Mouse (Mus musculus) MEL (cell line): ENCODE results near the gene Tmco4. TPM values are rescaled to one million over a fixed set of nuclear protein-coding genes. Genes with fewer than 3 reads are reported as not detected.
A peak's percentile ranks its signal among the peaks of the same experiment; 100 is the strongest.

ENCODE experiments used
- DNase-seq: peaks from one replicate; pipeline ENCODE4 v3.0.0; 2011; ENCODE audit warnings: low read depth, low spot score
- H3K27ac ChIP-seq: 2 replicates; pipeline ENCODE4 v1.5.1; 2012; ENCODE audit warnings: low read depth, mild to moderate bottlenecking, control low read depth, low read length, moderate library complexity; ENCODE audit not compliant: control insufficient read depth
- H3K27me3 ChIP-seq, 2 experiments: fragments of 150-350 bp in 1 of 2; sonication (generic) in 1 of 2; 2 replicates each; pipeline ENCODE4 v1.6.1; 2012; ENCODE audit warnings: low read length in 2 of 2, mild to moderate bottlenecking in 2 of 2, improper control_type of control experiment in 1 of 2, moderate library complexity in 1 of 2; ENCODE audit not compliant: insufficient read depth in 2 of 2, control insufficient read depth in 1 of 2
- H3K36me3 ChIP-seq, 2 experiments: 2 replicates each; pipeline ENCODE4 v1.6.1; 2012 to 2014; ENCODE audit warnings: low read length in 2 of 2, improper control_type of control experiment in 1 of 2, inconsistent platforms in 1 of 2, mild to moderate bottlenecking in 1 of 2; ENCODE audit not compliant: insufficient read depth in 2 of 2, control insufficient read depth in 1 of 2
- H3K4me1 ChIP-seq, 2 experiments: fragments of 150-350 bp in 1 of 2; sonication (generic) in 1 of 2; 2 replicates each; pipeline ENCODE4 v1.6.1; 2012; ENCODE audit warnings: low read length in 2 of 2, improper control_type of control experiment in 1 of 2, mild to moderate bottlenecking in 1 of 2; ENCODE audit not compliant: insufficient read depth in 2 of 2, control insufficient read depth in 1 of 2
- H3K4me3 ChIP-seq, 2 experiments: fragments of 150-350 bp in 1 of 2; sonication (generic) in 1 of 2; 2 replicates each; pipeline ENCODE4 v1.5.1; 2012; ENCODE audit warnings: low read depth in 2 of 2, low read length in 2 of 2, mild to moderate bottlenecking in 2 of 2, moderate library complexity in 2 of 2, control low read depth in 1 of 2, improper control_type of control experiment in 1 of 2; ENCODE audit not compliant: control insufficient read depth in 1 of 2, insufficient read depth in 1 of 2
- H3K79me2 ChIP-seq: 2 replicates; pipeline ENCODE4 v1.6.1; 2012; ENCODE audit warnings: mild to moderate bottlenecking, low read length, moderate library complexity; ENCODE audit not compliant: control insufficient read depth, poor library complexity, insufficient read depth
- H3K9ac ChIP-seq: 2 replicates; pipeline ENCODE4 v1.6.1; 2012; ENCODE audit warnings: low read depth, mild to moderate bottlenecking, control low read depth, low read length, moderate library complexity; ENCODE audit not compliant: control insufficient read depth, poor library complexity, severe bottlenecking
- H3K9me3 ChIP-seq: fragments of 150-350 bp; sonication (generic); replicated peaks from 2 replicates; pipeline ENCODE4 v1.6.1; 2012; ENCODE audit warnings: mild to moderate bottlenecking, low read length, improper control_type of control experiment, moderate library complexity; ENCODE audit not compliant: insufficient read depth
- BHLHE40 ChIP-seq: IDR thresholded peaks from 2 replicates; pipeline ENCODE4 v1.6.1; 2012; ENCODE audit warnings: low read depth, mild to moderate bottlenecking, inconsistent platforms, low read length, improper control_type of control experiment, borderline replicate concordance
- CHD2 ChIP-seq: IDR thresholded peaks from 2 replicates; pipeline ENCODE4 v1.6.1; 2011; ENCODE audit warnings: low read length, improper control_type of control experiment
- ELF1 ChIP-seq: IDR thresholded peaks from 2 replicates; pipeline ENCODE4 v1.6.1; 2014; ENCODE audit warnings: low read depth, mild to moderate bottlenecking, inconsistent platforms, low read length, improper control_type of control experiment, moderate library complexity
- EP300 ChIP-seq, 2 experiments: IDR thresholded peaks; 2 replicates each; pipeline ENCODE4 v1.6.1; 2011; ENCODE audit warnings: improper control_type of control experiment in 2 of 2, low read length in 2 of 2, low read depth in 1 of 2, mild to moderate bottlenecking in 1 of 2
- ETS1 ChIP-seq: IDR thresholded peaks from 2 replicates; pipeline ENCODE4 v1.6.1; 2012; ENCODE audit warnings: low read depth, mild to moderate bottlenecking, inconsistent platforms, low read length, improper control_type of control experiment, moderate library complexity
- GATA1 ChIP-seq: IDR thresholded peaks from 2 replicates; pipeline ENCODE4 v1.6.1; 2011; ENCODE audit warnings: low read depth, low read length, improper control_type of control experiment
- HCFC1 ChIP-seq: IDR thresholded peaks from 2 replicates; pipeline ENCODE4 v1.6.1; 2012; ENCODE audit warnings: low read depth, mild to moderate bottlenecking, inconsistent platforms, low read length, improper control_type of control experiment, moderate library complexity
- JUND ChIP-seq: IDR thresholded peaks from 2 replicates; pipeline ENCODE4 v1.6.1; 2011; ENCODE audit warnings: low read depth, mild to moderate bottlenecking, improper control_type of control experiment, low read length
- KAT2A ChIP-seq: conservative IDR thresholded peaks from 2 replicates; pipeline ENCODE4 v1.6.1; 2012; ENCODE audit warnings: low read depth, low read length, improper control_type of control experiment, inconsistent platforms
- MAFK ChIP-seq: IDR thresholded peaks from 2 replicates; pipeline ENCODE4 v1.6.1; 2011; ENCODE audit warnings: low read depth, mild to moderate bottlenecking, low read length, improper control_type of control experiment, borderline replicate concordance
- MAZ ChIP-seq: IDR thresholded peaks from 2 replicates; pipeline ENCODE4 v1.6.1; 2012; ENCODE audit warnings: low read depth, mild to moderate bottlenecking, inconsistent platforms, low read length, improper control_type of control experiment
- MEF2A ChIP-seq: IDR thresholded peaks from 2 replicates; pipeline ENCODE4 v1.6.1; 2014; ENCODE audit warnings: low read depth, mild to moderate bottlenecking, inconsistent platforms, low read length, improper control_type of control experiment; ENCODE audit not compliant: poor library complexity, insufficient replicate concordance, severe bottlenecking; ENCODE audit errors: extremely low read depth
- MYB ChIP-seq: IDR thresholded peaks from 2 replicates; pipeline ENCODE4 v1.6.1; 2011; ENCODE audit warnings: mild to moderate bottlenecking, low read depth, low read length, improper control_type of control experiment
- MYC ChIP-seq: IDR thresholded peaks from 2 replicates; pipeline ENCODE4 v1.6.1; 2011; ENCODE audit warnings: low read depth, mild to moderate bottlenecking, low read length, improper control_type of control experiment, moderate library complexity
- NELFE ChIP-seq: IDR thresholded peaks from 2 replicates; pipeline ENCODE4 v1.6.1; 2011; ENCODE audit warnings: low read depth, low read length, improper control_type of control experiment
- POLR2A ChIP-seq, 2 experiments: IDR thresholded peaks; 2 replicates each; pipeline ENCODE4 v1.6.1; 2011 to 2012; ENCODE audit warnings: low read length in 2 of 2, mild to moderate bottlenecking in 2 of 2, control low read depth in 1 of 2, improper control_type of control experiment in 1 of 2, low read depth in 1 of 2, moderate library complexity in 1 of 2; ENCODE audit not compliant: control insufficient read depth in 1 of 2, insufficient read depth in 1 of 2, poor library complexity in 1 of 2
- POLR2AphosphoS2 ChIP-seq: IDR thresholded peaks from 2 replicates; pipeline ENCODE4 v1.6.1; 2011; ENCODE audit warnings: low read length, improper control_type of control experiment
- POLR2AphosphoS5 ChIP-seq: IDR thresholded peaks from 2 replicates; pipeline ENCODE4 v1.6.1; 2012; ENCODE audit warnings: low read depth, borderline replicate concordance, mild to moderate bottlenecking, inconsistent platforms, low read length, moderate library complexity, mixed read lengths
- RCOR1 ChIP-seq: IDR thresholded peaks from 2 replicates; pipeline ENCODE4 v1.6.1; 2012; ENCODE audit warnings: low read depth, mild to moderate bottlenecking, inconsistent platforms, low read length, improper control_type of control experiment
- SIN3A ChIP-seq: IDR thresholded peaks from 2 replicates; pipeline ENCODE4 v1.6.1; 2012; ENCODE audit warnings: low read length, improper control_type of control experiment, inconsistent platforms
- TBP ChIP-seq: IDR thresholded peaks from 2 replicates; pipeline ENCODE4 v1.8.0; 2011; ENCODE audit warnings: low read depth, low read length, improper control_type of control experiment
- TCF12 ChIP-seq: IDR thresholded peaks from 2 replicates; pipeline ENCODE4 v1.6.1; 2014; ENCODE audit warnings: low read depth, mild to moderate bottlenecking, inconsistent platforms, low read length, improper control_type of control experiment, moderate library complexity
- USF1 ChIP-seq: IDR thresholded peaks from 2 replicates; pipeline ENCODE4 v1.6.1; 2014; ENCODE audit warnings: low read depth, mild to moderate bottlenecking, inconsistent platforms, low read length, improper control_type of control experiment, moderate library complexity
- ZMIZ1 ChIP-seq: IDR thresholded peaks from 2 replicates; pipeline ENCODE4 v1.6.1; 2012; ENCODE audit warnings: low read depth, mild to moderate bottlenecking, inconsistent platforms, low read length, improper control_type of control experiment, moderate library complexity
- polyA plus RNA-seq, 2 experiments: library from polyadenylated mRNA; stranded (reverse) in 1 of 2; unstranded in 1 of 2; fragments of >175 nt in 1 of 2; fragments of >200 nt in 1 of 2; gene quantifications; 2 replicates each; pipeline versions ENCODE4 v1.2.1 to v1.2.4; 2012; ENCODE audit warnings: low replicate concordance in 2 of 2, low read depth in 1 of 2; ENCODE audit not compliant: insufficient read length in 2 of 2, insufficient read depth in 1 of 2, missing spikeins in 1 of 2
- total RNA-seq: library from RNA; depleted of rRNA; stranded (reverse); fragments of 300-350 nt; gene quantifications from 2 replicates; pipeline ENCODE4 v1.2.3, GENCODE M21; 2012

Tmco4 gene
- total and polyA plus RNA-seq, 3 experiments: 16.5 to 24.7 TPM; not detected in 1

DNA sequence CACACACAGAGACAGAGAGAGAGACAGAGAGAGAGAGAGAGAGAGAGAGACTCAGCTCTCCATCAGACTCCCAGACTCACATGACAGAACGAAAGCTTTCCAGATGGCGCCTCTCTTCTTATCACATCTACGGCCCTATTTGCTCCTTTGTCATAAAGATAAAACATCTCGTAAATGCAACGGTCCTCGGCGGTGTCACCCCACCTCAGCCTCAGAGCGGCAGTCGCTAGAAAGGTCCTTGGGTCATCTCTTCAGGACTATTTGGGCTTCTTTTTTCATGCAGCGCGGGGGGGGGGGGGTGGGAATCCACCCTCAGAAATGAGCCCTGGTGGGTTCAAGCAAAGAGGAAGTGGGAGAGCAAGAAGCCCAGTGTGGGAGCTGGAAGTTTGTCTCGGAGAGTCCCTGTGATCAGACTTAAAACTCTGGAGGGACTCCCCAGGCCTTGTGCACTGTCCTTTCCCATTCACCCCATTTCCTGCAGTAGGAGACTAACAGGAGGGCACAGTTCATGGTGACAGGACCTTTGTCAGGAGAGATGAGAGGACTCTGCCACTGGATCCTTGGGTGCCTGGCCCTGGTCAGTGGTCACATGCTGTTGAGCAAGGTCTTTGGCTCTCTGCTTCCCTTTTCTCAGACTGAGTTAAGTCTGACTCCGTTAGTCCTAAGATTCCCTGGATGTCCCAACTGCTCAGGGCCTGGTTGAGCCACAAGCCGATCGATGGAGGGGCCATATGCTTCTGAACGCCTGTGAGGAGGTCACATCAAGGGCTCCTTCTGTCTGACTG, 3.7 kb upstream of the Tmco4 start:
- H3K27me3 ChIP-seq: no peaks in the 10 kb centered on the region
- peak overlapping the region; percentile 74 for H3K27ac ChIP-seq
- H3K79me2 ChIP-seq: peaks cover 6% of the 10 kb centered on the region; the same call in 1 of the 2 replicates
- H3K9me3 ChIP-seq: no peaks in the 10 kb centered on the region
- H3K4me1 ChIP-seq: peaks cover 21 to 24% of the 10 kb centered on the region in 2 experiments
- H3K9ac ChIP-seq: peak overlapping the region; percentile 68
- no peak for TF ChIP-seq CHD2
- peak; percentile 84 for TF ChIP-seq GATA1
- TF ChIP-seq JUND: no peak
- TF ChIP-seq POLR2AphosphoS5: no peak
- TF ChIP-seq MAZ: peak; percentile 47; the same call in 1 of the 2 replicates
- peak; percentile 89 for TF ChIP-seq TCF12
- TF ChIP-seq HCFC1: peak; percentile 62; the same call in 1 of the 2 replicates
- TF ChIP-seq KAT2A: 0 out of 2 replicates have a peak, but pooled peaks have one; percentile 16
- peak; percentile 90 for TF ChIP-seq SIN3A
- no peak for TF ChIP-seq MEF2A
- peak; percentile 70; the same call in 1 of the 2 replicates for TF ChIP-seq RCOR1
- peak in 1 of 2 experiments; percentile 46; a peak in 2 of 4 replicates for TF ChIP-seq POLR2A (IDR thresholded peaks at IDR 0.05; ENCODE audit: control insufficient read depth in 1 of 2, insufficient read depth in 1 of 2, low read depth in 1 of 2, low read length in 2 of 2, poor library complexity in 1 of 2)
- peak; percentile 81 for TF ChIP-seq POLR2AphosphoS2
- TF ChIP-seq ZMIZ1: peak; percentile 46; the same call in 1 of the 2 replicates
- TF ChIP-seq BHLHE40: peak; percentile 82
- TF ChIP-seq MAFK: no peak
- peak; percentile 27; the same call in 1 of the 2 replicates for TF ChIP-seq MYC
- TF ChIP-seq TBP: peak; percentile 75; the same call in 1 of the 2 replicates
- peak; percentile 87 for TF ChIP-seq MYB
- 0 out of 2 replicates have a peak, but pooled peaks have one; percentile 31 for TF ChIP-seq ELF1
- TF ChIP-seq ETS1: peak; percentile 85
- peak; percentile 75 to 92 for TF ChIP-seq EP300 (IDR thresholded peaks at IDR 0.05; ENCODE audit: low read depth in 1 of 2, low read length in 2 of 2)
- peak; percentile 62 for TF ChIP-seq NELFE
- TF ChIP-seq USF1: peak; percentile 74
- H3K36me3 ChIP-seq: peaks cover 0 to 15% of the 10 kb centered on the region in 2 experiments; a peak in 2 of 4 replicates
- peak overlapping the region; percentile 39 to 49 for H3K4me3 ChIP-seq
- DNase-seq: peak; percentile 72
